Mouse (Mus musculus): ENCODE data around the gene Ncoa6.

GRCm38 (mm10) chr2:155505811-155506210, 32.1 kb upstream of the Ncoa6 start:
- TF ChIP-seq EP300 (IDR thresholded peaks at IDR 0.05; ENCODE audit: low read depth) (no peak), CTCF (IDR thresholded peaks at IDR 0.05; ENCODE audit: low read depth) (no peak)
